ENCODE assay signal across 8 mouse cellular contexts in genomic region chr14:60378057-60378565, GRCm38 (mm10). TPM values are rescaled to one million over a fixed set of nuclear protein-coding genes. Genes with fewer than 3 reads are reported as not detected.
DNase-seq lines count a peak whose midpoint lies in the region; ATAC-seq and TF ChIP-seq lines count a peak whose summit lies in the region.

No protein-coding gene starts in this region.

- DNase-seq in gastrocnemius, adult 2 months: peak; percentile 46
- DNase-seq in gastrocnemius, adult 8-10 months (ENCODE audit: low spot score in 2 of 2): no peak
- DNase-seq in kidney, postnatal 14 days: peak; percentile 78
- DNase-seq in liver, adult 2 months (ENCODE audit: extremely low read depth, low read depth, low spot score): peak; percentile 46
- DNase-seq in neural tube, embryonic 11.5 days (ENCODE audit: low spot score): peak; percentile 89
- DNase-seq in thymus, postnatal 4 days: peak; percentile 40

- under 1% methylated on average over 53 of the region's 53 CpGs for WGBS in heart, embryonic 12.5 days
- WGBS in liver, adult 2 months: 1% methylated on average over 53 of the region's 53 CpGs
- WGBS in neural tube, embryonic 11.5 days: 1% methylated on average over 38 of the region's 53 CpGs

- TF ChIP-seq CTCF in gastrocnemius, adult 2 months (IDR thresholded peaks at IDR 0.05): no peak
- no peak for TF ChIP-seq CTCF in liver, adult 2 months (IDR thresholded peaks at IDR 0.05; ENCODE audit: low read depth, low read length)

- no peaks in the 10 kb centered on the region for H3K4me1 ChIP-seq in heart, embryonic 12.5 days (replicated peaks)
- no peaks in the 10 kb centered on the region; the same call in 1 of the 2 replicates for H3K4me1 ChIP-seq in liver, adult 2 months (ENCODE audit: control insufficient read depth, insufficient read depth, low read length)
- peaks cover 6% of the 10 kb centered on the region; the same call in 1 of the 2 replicates for H3K4me1 ChIP-seq in neural tube, embryonic 11.5 days (ENCODE audit: control insufficient read depth, insufficient read depth, low read length)

- H3K36me3 ChIP-seq in heart, embryonic 12.5 days: no peaks in the 10 kb centered on the region
- no peaks in the 10 kb centered on the region for H3K36me3 ChIP-seq in liver, adult 2 months (ENCODE audit: control insufficient read depth, insufficient read depth, low read length)
- H3K36me3 ChIP-seq in neural tube, embryonic 11.5 days (ENCODE audit: control insufficient read depth, insufficient read depth, low read length): no peaks in the 10 kb centered on the region

- no peak for TF ChIP-seq POLR2A in liver, adult 2 months (IDR thresholded peaks at IDR 0.05; ENCODE audit: extremely low read depth, insufficient read depth, low read length)

- ATAC-seq in common myeloid progenitor, adult 5-6 weeks (replicated peaks; ENCODE audit: low read depth, poor library complexity, severe bottlenecking): peak; percentile 68
- peak; percentile 22; the same call in 1 of the 2 replicates for ATAC-seq in heart, embryonic 12.5 days (ENCODE audit: insufficient number of reproducible peaks, low FRiP score)
- ATAC-seq in neural tube, embryonic 11.5 days (ENCODE audit: insufficient read depth, low FRiP score, low TSS enrichment): peak; percentile 92

- H3K79me2 ChIP-seq in liver, adult 2 months (ENCODE audit: control insufficient read depth, insufficient read depth, low read length): no peaks in the 10 kb centered on the region

- H3K4me2 ChIP-seq in heart, embryonic 12.5 days: peak overlapping the region; percentile 94
- peak overlapping the region; percentile 78 for H3K4me2 ChIP-seq in neural tube, embryonic 11.5 days (ENCODE audit: low read depth)

- no peaks in the 10 kb centered on the region for H3K9me3 ChIP-seq in heart, embryonic 12.5 days (replicated peaks)
- H3K9me3 ChIP-seq in neural tube, embryonic 11.5 days (ENCODE audit: control insufficient read depth, low read length): no peaks in the 10 kb centered on the region

- H3K4me3 ChIP-seq in gastrocnemius, adult 2 months: peak overlapping the region; percentile 70
- H3K4me3 ChIP-seq in heart, embryonic 12.5 days: peak overlapping the region; percentile 61
- H3K4me3 ChIP-seq in liver, adult 2 months (ENCODE audit: insufficient read depth, low read depth, low read length): peak overlapping the region; percentile 55
- peak overlapping the region; percentile 73 for H3K4me3 ChIP-seq in neural tube, embryonic 11.5 days (ENCODE audit: low read depth, low read length)

- peak overlapping the region; percentile 71 for H3K9ac ChIP-seq in heart, embryonic 12.5 days
- H3K9ac ChIP-seq in liver, adult 2 months (ENCODE audit: low read depth, low read length): peak overlapping the region; percentile 43
- peak overlapping the region; percentile 92 for H3K9ac ChIP-seq in neural tube, embryonic 11.5 days (ENCODE audit: low read length)

- H3K27me3 ChIP-seq in heart, embryonic 12.5 days (replicated peaks): peaks cover 44% of the 10 kb centered on the region
- no peaks in the 10 kb centered on the region; the same call in 1 of the 2 replicates for H3K27me3 ChIP-seq in liver, adult 2 months (ENCODE audit: control insufficient read depth, insufficient read depth, low read length)
- 0 out of 2 replicates have a peak, but pooled peaks cover 6% of the 10 kb centered on the region for H3K27me3 ChIP-seq in neural tube, embryonic 11.5 days (ENCODE audit: control insufficient read depth, insufficient read depth, low read length)

- intact Hi-C loops in gastrocnemius, adult 2 months (cut with DNase I): no loop called here

- H3K27ac ChIP-seq in gastrocnemius, adult 2 months: no peak overlapping the region
- H3K27ac ChIP-seq in heart, embryonic 12.5 days (ENCODE audit: poor library complexity, severe bottlenecking): no peak overlapping the region
- no peak overlapping the region for H3K27ac ChIP-seq in liver, adult 2 months (replicated peaks; ENCODE audit: insufficient read depth, low read depth, low read length)
- H3K27ac ChIP-seq in neural tube, embryonic 11.5 days (ENCODE audit: low read depth, low read length): peak overlapping the region; percentile 79

RNA-seq across cellular contexts. Expression of gene Amer2, which starts 5.1 kb away (rescaled TPM):
- total RNA-seq in gastrocnemius, adult 2 months (2021): under 1 TPM in 1 of 2 experiments, not detected in 1; 0.03 TPM
- under 1 TPM in 1 of 4 experiments, not detected in 3; 0.02 TPM for total RNA-seq in gastrocnemius, adult 8-10 months (2022)
- under 0.01 and 0.05 TPM in 2 replicates for total RNA-seq in common myeloid progenitor, adult 5-6 weeks (2017)
- 1.1 TPM in 2 replicates for polyA plus RNA-seq in heart, embryonic 12.5 days (2016; fragmentation: Nextera tagmentation; extraction: Ambion mirVana)
- 0.28 and 0.34 TPM in 2 replicates for total RNA-seq in liver, adult 2 months (2014; rRNA removed)
- polyA plus RNA-seq in liver, adult 2 months (2012; rRNA removed): 0.16 and 0.24 TPM in 2 replicates
- 9.0 and 9.7 TPM in 2 replicates for polyA plus RNA-seq in neural tube, embryonic 11.5 days (2014; fragmentation: Nextera tagmentation; extraction: Ambion mirVana)

Comparison
In these comparisons a context has a peak if more than half of its experiments do, and no peak if none do; other contexts are left out.
1. DNase-seq: peak in gastrocnemius, adult 2 months (single experiment), kidney, postnatal 14 days (single experiment), liver, adult 2 months (single experiment), neural tube, embryonic 11.5 days (single experiment) and thymus, postnatal 4 days (single experiment); none in gastrocnemius, adult 8-10 months (0 of 2).
2. ATAC-seq: peak in every context shown above with its lines; median percentile 92 in neural tube, embryonic 11.5 days; 68 in common myeloid progenitor, adult 5-6 weeks; 22 in heart, embryonic 12.5 days.
3. Peak in every context shown above with its lines, with median percentiles within 50 percentile points of each other: H3K4me3 ChIP-seq and H3K9ac ChIP-seq.